8 mouse cellular contexts compared by ENCODE assay signal in genomic region chr15:27466131-27467080, GRCm38 (mm10). TPM values are rescaled to one million over a fixed set of nuclear protein-coding genes. Genes with fewer than 3 reads are reported as not detected.
A peak's percentile ranks its signal among the peaks of the same experiment; 100 is the strongest.
DNase-seq lines count a peak whose midpoint lies in the region; ATAC-seq and TF ChIP-seq lines count a peak whose summit lies in the region.

Ank (plus strand) TSS chr15:27466677.

- H3K9ac ChIP-seq in lung, embryonic 14.5 days = peak within 1 kb of the TSS; percentile 77
- peak within 1 kb of the TSS; percentile 80 for H3K9ac ChIP-seq in neural tube, embryonic 15.5 days (replicated peaks)

- TF ChIP-seq POLR2A in cerebellum, adult 2 months (IDR thresholded peaks at IDR 0.05; ENCODE audit: borderline replicate concordance, insufficient read depth, low read length) = no peak

- intact Hi-C loops in heart, postnatal 36 days (cut with DNase I) = loop anchor here (2.0 to 10.0 kb wide), 6 partner anchors 36 to 166 kb away; partner anchors contain the start of gene Otulin

- 1% methylated on average over 117 of the region's 120 CpGs for WGBS in cerebellum, adult 2 months
- under 1% methylated on average over 93 of the region's 120 CpGs for WGBS in lung, embryonic 14.5 days
- WGBS in neural tube, embryonic 15.5 days = under 1% methylated on average over 82 of the region's 120 CpGs

- no peaks in the 10 kb centered on the region for H3K9me3 ChIP-seq in lung, embryonic 14.5 days (ENCODE audit: low read depth, low read length)
- no peaks in the 10 kb centered on the region for H3K9me3 ChIP-seq in neural tube, embryonic 15.5 days (replicated peaks)

- peak within 1 kb of the TSS; percentile 97 for H3K27ac ChIP-seq in cerebellum, adult 2 months (ENCODE audit: insufficient read depth, low read length)
- peak within 1 kb of the TSS; percentile 99 for H3K27ac ChIP-seq in layer of hippocampus, adult 2 months
- peak within 1 kb of the TSS; percentile 72 for H3K27ac ChIP-seq in lung, embryonic 14.5 days (ENCODE audit: low read depth)
- H3K27ac ChIP-seq in neural tube, embryonic 15.5 days (replicated peaks) = peak within 1 kb of the TSS; percentile 97

- no peaks in the 10 kb centered on the region for H3K36me3 ChIP-seq in lung, embryonic 14.5 days (ENCODE audit: insufficient read depth)
- no peaks in the 10 kb centered on the region for H3K36me3 ChIP-seq in neural tube, embryonic 15.5 days

- peak; percentile 15 for DNase-seq in ES-CJ7 (ENCODE audit: low read depth, low spot score)
- DNase-seq in cerebellum, adult 2 months = peak; percentile 85
- DNase-seq in forelimb bud, embryonic 11.5 days (ENCODE audit: low read depth, low spot score) = peak; percentile 53
- DNase-seq in heart, postnatal 36 days = peak; percentile 90 to 92
- peak; percentile 76 to 84 for DNase-seq in layer of hippocampus, adult 2 months (ENCODE audit: low spot score in 2 of 2)
- DNase-seq in lung, embryonic 14.5 days = peak; percentile 90
- peak; percentile 86 for DNase-seq in testis, postnatal 10 days (ENCODE audit: low spot score)

- H3K27me3 ChIP-seq in cerebellum, adult 2 months (ENCODE audit: control insufficient read depth, insufficient read depth, low read length) = no peaks in the 10 kb centered on the region
- H3K27me3 ChIP-seq in lung, embryonic 14.5 days (ENCODE audit: insufficient read depth, low read length) = peaks cover 5% of the 10 kb centered on the region; the same call in 1 of the 2 replicates
- H3K27me3 ChIP-seq in neural tube, embryonic 15.5 days (replicated peaks) = no peaks in the 10 kb centered on the region

- peak; percentile 29; the same call in 1 of the 2 replicates for TF ChIP-seq CTCF in cerebellum, adult 2 months (IDR thresholded peaks at IDR 0.05; ENCODE audit: borderline replicate concordance, insufficient read depth, low read depth, low read length)
- peak; percentile 51; the same call in 1 of the 2 replicates for TF ChIP-seq CTCF in layer of hippocampus, adult 2 months (conservative IDR thresholded peaks at IDR 0.05)
- no peak for TF ChIP-seq CTCF in lung, embryonic 14.5 days (IDR thresholded peaks at IDR 0.05; ENCODE audit: low read depth)

- H3K4me1 ChIP-seq in cerebellum, adult 2 months (ENCODE audit: control insufficient read depth, insufficient read depth, low read length) = peaks cover 6% of the 10 kb centered on the region; the same call in 1 of the 2 replicates
- no peaks in the 10 kb centered on the region for H3K4me1 ChIP-seq in lung, embryonic 14.5 days (ENCODE audit: insufficient read depth)
- H3K4me1 ChIP-seq in neural tube, embryonic 15.5 days = peaks cover 38% of the 10 kb centered on the region

- peak within 1 kb of the TSS; percentile 92 for H3K4me2 ChIP-seq in lung, embryonic 14.5 days
- H3K4me2 ChIP-seq in neural tube, embryonic 15.5 days = peak within 1 kb of the TSS; percentile 64

- H3K4me3 ChIP-seq in cerebellum, adult 2 months (replicated peaks; ENCODE audit: insufficient read depth, low read depth, low read length) = peak within 1 kb of the TSS; percentile 76
- peak within 1 kb of the TSS; percentile 88 for H3K4me3 ChIP-seq in layer of hippocampus, adult 2 months
- H3K4me3 ChIP-seq in lung, embryonic 14.5 days (ENCODE audit: low read depth, low read length) = peak within 1 kb of the TSS; percentile 76
- peak within 1 kb of the TSS; percentile 79 for H3K4me3 ChIP-seq in neural tube, embryonic 15.5 days (replicated peaks)

- ATAC-seq in lung, embryonic 14.5 days (ENCODE audit: insufficient read depth) = peak; percentile 92
- ATAC-seq in neural tube, embryonic 15.5 days (ENCODE audit: low FRiP score) = peak; percentile 90

RNA-seq across cellular contexts. Expression of gene Ank, which starts in this region (rescaled TPM):
- 212 and 222 TPM in 2 replicates for polyA plus RNA-seq in cerebellum, adult 2 months (2012; rRNA removed)
- 100 to 1,000 TPM; 188 to 201 TPM for total RNA-seq in heart, postnatal 36 days (2021)
- total RNA-seq in layer of hippocampus, adult 2 months (2021) = 100 to 1,000 TPM; 160 TPM
- polyA plus RNA-seq in lung, embryonic 14.5 days (2014; fragmentation: Nextera tagmentation; extraction: Ambion mirVana) = 9.2 and 9.6 TPM in 2 replicates
- 15.6 and 16.7 TPM in 2 replicates for polyA plus RNA-seq in neural tube, embryonic 15.5 days (2015; fragmentation: Nextera tagmentation; extraction: Ambion mirVana)

Comparison
In these comparisons a context has a peak if more than half of its experiments do, and no peak if none do; other contexts are left out.
1. Peak in every context shown above with its lines: DNase-seq, ATAC-seq, H3K4me3 ChIP-seq and H3K27ac ChIP-seq.
2. RNA of gene Ank (polyA plus RNA-seq): 212 to 222 TPM in cerebellum, adult 2 months; 15.6 to 16.7 TPM in neural tube, embryonic 15.5 days and 9.2 to 9.6 TPM in lung, embryonic 14.5 days; every median in the first group is over 10 times any median in the second.
3. DNase-seq: peak in every context shown above with its lines; median percentile 91 in heart, postnatal 36 days; 90 in lung, embryonic 14.5 days; 86 in testis, postnatal 10 days; 85 in cerebellum, adult 2 months; 80 in layer of hippocampus, adult 2 months; 53 in forelimb bud, embryonic 11.5 days; 15 in ES-CJ7.